Comparison of ENCODE assay signal across 17 mouse cellular contexts in genomic region chr11:8657493-8657892, GRCm38 (mm10). TPM values are rescaled to one million over a fixed set of nuclear protein-coding genes. Genes with fewer than 3 reads are reported as not detected.
DNase-seq lines count a peak whose midpoint lies in the region; ATAC-seq and TF ChIP-seq lines count a peak whose summit lies in the region.
"Had no signal": no experiment of that assay in that cellular context is flagged by ENCODE, and none has a peak within 500 bp of the region (broad histone marks: within the 10 kb centered on the region; RNA-seq: fewer than 3 reads in every experiment).

No protein-coding gene starts in this region.

- DNase-seq in frontal cortex, postnatal 25 days (ENCODE audit: low spot score in 2 of 2), result no peak
- no peak for DNase-seq in stomach, postnatal 0 days (ENCODE audit: low spot score)
- DNase-seq in limb, embryonic 10.5 days (ENCODE audit: low spot score), result no peak
- DNase-seq in gastrocnemius, postnatal 14 days, result no peak
- DNase-seq in heart, adult 9 months (ENCODE audit: low spot score in 2 of 2), result no peak
- DNase-seq: gastrocnemius, postnatal 25 days; heart, postnatal 4 days; kidney, postnatal 10 days; spleen, adult 18-20 months had no signal

- TF ChIP-seq EP300 in stomach, postnatal 0 days (optimal IDR thresholded peaks at IDR 0.05), result no peak

- intact Hi-C loops in gastrocnemius, postnatal 14 days (cut with DNase I; ENCODE audit: low total_unique reads), result no loop called here

- peaks cover 61% of the 10 kb centered on the region for H3K4me1 ChIP-seq in stomach, embryonic 15.5 days
- H3K4me1 ChIP-seq in stomach, postnatal 0 days (replicated peaks; ENCODE audit: control insufficient read depth, insufficient read depth), result no peaks in the 10 kb centered on the region; the same call in none of the 2 replicates
- H3K4me1 ChIP-seq in limb, embryonic 10.5 days, result peaks cover 96% of the 10 kb centered on the region
- peaks cover 73% of the 10 kb centered on the region for H3K4me1 ChIP-seq in stomach, embryonic 16.5 days (ENCODE audit: control insufficient read depth, insufficient read depth, low read length)

- peak; percentile 66 for ATAC-seq in frontal cortex, adult (ENCODE audit: low TSS enrichment)
- ATAC-seq in stomach, embryonic 15.5 days (ENCODE audit: insufficient read depth, low FRiP score, low read depth), result no peak
- ATAC-seq in stomach, postnatal 0 days (ENCODE audit: low FRiP score, low TSS enrichment), result no peak
- no peak for ATAC-seq in stomach, embryonic 16.5 days (ENCODE audit: insufficient read depth, low FRiP score)
- ATAC-seq: activated CD4-positive, CD25-positive, alpha-beta regulatory T cell, adult 4 months; midbrain, embryonic 13.5 days had no signal

- 72% methylated on average over 8 of the region's 8 CpGs for WGBS in stomach, embryonic 15.5 days
- 76% methylated on average over 8 of the region's 8 CpGs for whole genome bisulfite sequencing in stomach, postnatal 0 days
- 85% methylated on average over 8 of the region's 8 CpGs for WGBS in limb, embryonic 10.5 days
- WGBS in stomach, embryonic 16.5 days, result 76% methylated on average over 8 of the region's 8 CpGs

- no peaks in the 10 kb centered on the region for H3K9me3 ChIP-seq in stomach, embryonic 15.5 days
- no peaks in the 10 kb centered on the region for H3K9me3 ChIP-seq in stomach, postnatal 0 days (ENCODE audit: control insufficient read depth, low read length)
- no peaks in the 10 kb centered on the region for H3K9me3 ChIP-seq in limb, embryonic 10.5 days (replicated peaks)
- H3K9me3 ChIP-seq in stomach, embryonic 16.5 days (replicated peaks; ENCODE audit: control insufficient read depth, low read length), result no peaks in the 10 kb centered on the region
- H3K9me3 ChIP-seq: liver, embryonic 15.5 days; midbrain, embryonic 13.5 days had no signal

- no peaks in the 10 kb centered on the region for H3K36me3 ChIP-seq in stomach, embryonic 15.5 days
- H3K36me3 ChIP-seq in stomach, postnatal 0 days (ENCODE audit: control insufficient read depth, insufficient read depth, low read length), result no peaks in the 10 kb centered on the region
- peaks cover 15% of the 10 kb centered on the region for H3K36me3 ChIP-seq in limb, embryonic 10.5 days
- H3K36me3 ChIP-seq in stomach, embryonic 16.5 days (ENCODE audit: control insufficient read depth, insufficient read depth, low read length), result no peaks in the 10 kb centered on the region; the same call in 1 of the 2 replicates
- H3K36me3 ChIP-seq: liver, embryonic 15.5 days; midbrain, embryonic 13.5 days had no signal

- 0 out of 2 replicates have a peak overlapping the region, but pooled peaks have one; percentile 67 for H3K27ac ChIP-seq in stomach, embryonic 15.5 days
- no peak overlapping the region for H3K27ac ChIP-seq in stomach, postnatal 0 days (replicated peaks)
- H3K27ac ChIP-seq in limb, embryonic 10.5 days, result peak overlapping the region; percentile 95
- H3K27ac ChIP-seq in stomach, embryonic 16.5 days (ENCODE audit: low read length), result peak overlapping the region; percentile 82; the same call in 1 of the 2 replicates
- H3K27ac ChIP-seq: liver, embryonic 15.5 days; midbrain, embryonic 13.5 days had no signal

- no peak overlapping the region for H3K4me3 ChIP-seq in stomach, embryonic 15.5 days (replicated peaks)
- no peak overlapping the region for H3K4me3 ChIP-seq in stomach, postnatal 0 days (ENCODE audit: low read depth, low read length)
- no peak overlapping the region for H3K4me3 ChIP-seq in limb, embryonic 10.5 days
- no peak overlapping the region for H3K4me3 ChIP-seq in stomach, embryonic 16.5 days (replicated peaks; ENCODE audit: low read length)
- H3K4me3 ChIP-seq: erythroblast, embryonic 14.5 days; heart, embryonic 12.5 days; liver, embryonic 15.5 days; midbrain, embryonic 13.5 days had no signal

- no peaks in the 10 kb centered on the region for H3K27me3 ChIP-seq in stomach, embryonic 15.5 days (replicated peaks)
- no peaks in the 10 kb centered on the region for H3K27me3 ChIP-seq in stomach, postnatal 0 days (ENCODE audit: control insufficient read depth, insufficient read depth, low read length)
- H3K27me3 ChIP-seq in limb, embryonic 10.5 days (ENCODE audit: low read depth, poor library complexity, severe bottlenecking), result no peaks in the 10 kb centered on the region
- no peaks in the 10 kb centered on the region for H3K27me3 ChIP-seq in stomach, embryonic 16.5 days (ENCODE audit: control insufficient read depth, insufficient read depth, low read length)
- H3K27me3 ChIP-seq: liver, embryonic 15.5 days had no signal

- H3K4me2 ChIP-seq in stomach, embryonic 15.5 days, result no peak overlapping the region
- no peak overlapping the region for H3K4me2 ChIP-seq in stomach, postnatal 0 days (replicated peaks; ENCODE audit: low read depth)
- H3K4me2 ChIP-seq in stomach, embryonic 16.5 days (ENCODE audit: low read depth, low read length), result no peak overlapping the region
- H3K4me2 ChIP-seq: heart, embryonic 12.5 days; liver, embryonic 15.5 days; midbrain, embryonic 13.5 days had no signal

- H3K9ac ChIP-seq in stomach, embryonic 15.5 days, result no peak overlapping the region
- no peak overlapping the region for H3K9ac ChIP-seq in stomach, postnatal 0 days (ENCODE audit: low read length)
- no peak overlapping the region for H3K9ac ChIP-seq in stomach, embryonic 16.5 days (ENCODE audit: low read length)
- H3K9ac ChIP-seq: heart, embryonic 12.5 days; liver, embryonic 15.5 days; midbrain, embryonic 13.5 days had no signal

- TF ChIP-seq CTCF in stomach, postnatal 0 days (IDR thresholded peaks at IDR 0.05; ENCODE audit: low read depth), result no peak

RNA-seq across cellular contexts. Expression of gene Tns3, which starts 6.8 kb away (rescaled TPM):
- 26.9 and 28.9 TPM in 2 replicates for polyA plus RNA-seq in stomach, embryonic 15.5 days (2015; fragmentation: Nextera tagmentation; extraction: Ambion mirVana)
- 10.4 and 10.5 TPM in 2 replicates for polyA plus RNA-seq in stomach, postnatal 0 days (2015; fragmentation: Nextera tagmentation; extraction: Ambion mirVana)
- 28.2 and 35.6 TPM in 2 replicates for polyA plus RNA-seq in limb, embryonic 10.5 days (2016; fragmentation: Nextera tagmentation; extraction: Ambion mirVana)
- polyA plus RNA-seq in stomach, embryonic 16.5 days (2015; fragmentation: Nextera tagmentation; extraction: Ambion mirVana), result 28.0 and 30.4 TPM in 2 replicates
- total RNA-seq in gastrocnemius, postnatal 14 days (2021), result 10 to 100 TPM; 10.9 to 12.1 TPM
